Mouse (Mus musculus): ENCODE results near the gene 4930519P11Rik. TPM values are rescaled to one million over a fixed set of nuclear protein-coding genes. Genes with fewer than 3 reads are reported as not detected.

Gene 4930519P11Rik
- total and polyA plus RNA-seq, 3 experiments = 1.5 TPM; not detected in 2

GRCm38 (mm10) chr2:154633876-154634644 is 20.8 kb upstream of the 4930519P11Rik start:
- no peaks in the 10 kb centered on the region for H3K27me3 ChIP-seq (ENCODE audit: insufficient read depth, low read length)
- peaks cover 75% of the 10 kb centered on the region for H3K36me3 ChIP-seq (replicated peaks)
- TF ChIP-seq POLR2AphosphoS5 (IDR thresholded peaks at IDR 0.05; ENCODE audit: insufficient replicate concordance, low read depth, low read length) (no peak), CTCF (IDR thresholded peaks at IDR 0.05; ENCODE audit: low read depth, low read length) (no peak), TAL1 (conservative IDR thresholded peaks at IDR 0.05; ENCODE audit: low read depth, low read length) (no peak), GATA1 (IDR thresholded peaks at IDR 0.05; ENCODE audit: borderline replicate concordance, low read length) (no peak), GATA2 (IDR thresholded peaks at IDR 0.05; ENCODE audit: borderline replicate concordance, low read depth, low read length) (no peak)
- H3K4me3 ChIP-seq (ENCODE audit: low read depth, low read length) = peak overlapping the region; percentile 6; the same call in 1 of the 2 replicates
- no peak for DNase-seq (ENCODE audit: low spot score)
- H3K4me1 ChIP-seq (ENCODE audit: insufficient read depth, low read depth, low read length) = peaks cover 26% of the 10 kb centered on the region
- H3K9me3 ChIP-seq (replicated peaks) = peaks cover 9% of the 10 kb centered on the region
- ATAC-seq (ENCODE audit: extremely low read depth, insufficient number of reproducible peaks, low FRiP score, poor library complexity, severe bottlenecking) = no peak

GRCm38 (mm10) chr2:154633039-154633742 is 20.0 kb upstream of the 4930519P11Rik start:
- no peak for DNase-seq (ENCODE audit: low spot score)
- Histone ChIP-seq H3K4me3 (ENCODE audit: low read depth, low read length) (no peak overlapping the region), H3K36me3 (replicated peaks) (peaks cover 76% of the 10 kb centered on the region), H3K27me3 (ENCODE audit: insufficient read depth, low read length) (no peaks in the 10 kb centered on the region), H3K4me1 (ENCODE audit: insufficient read depth, low read depth, low read length) (peaks cover 26% of the 10 kb centered on the region), H3K9me3 (replicated peaks) (peaks cover 4% of the 10 kb centered on the region)
- no peak for TF ChIP-seq GATA2 (IDR thresholded peaks at IDR 0.05; ENCODE audit: borderline replicate concordance, low read depth, low read length)
- TF ChIP-seq CTCF (IDR thresholded peaks at IDR 0.05; ENCODE audit: low read depth, low read length) = no peak
- TF ChIP-seq POLR2AphosphoS5 (IDR thresholded peaks at IDR 0.05; ENCODE audit: insufficient replicate concordance, low read depth, low read length) = no peak
- TF ChIP-seq GATA1 (IDR thresholded peaks at IDR 0.05; ENCODE audit: borderline replicate concordance, low read length) = no peak
- no peak for TF ChIP-seq TAL1 (conservative IDR thresholded peaks at IDR 0.05; ENCODE audit: low read depth, low read length)
- no peak for ATAC-seq (ENCODE audit: extremely low read depth, insufficient number of reproducible peaks, low FRiP score, poor library complexity, severe bottlenecking)

GRCm38 (mm10) chr2:154632203-154632780 is 19.1 kb upstream of the 4930519P11Rik start:
- Histone ChIP-seq H3K4me3 (ENCODE audit: low read depth, low read length) (peak overlapping the region; percentile 17; the same call in 1 of the 2 replicates), H3K9me3 (replicated peaks) (no peaks in the 10 kb centered on the region), H3K4me1 (ENCODE audit: insufficient read depth, low read depth, low read length) (peaks cover 26% of the 10 kb centered on the region), H3K36me3 (replicated peaks) (peaks cover 74% of the 10 kb centered on the region), H3K27me3 (ENCODE audit: insufficient read depth, low read length) (no peaks in the 10 kb centered on the region)
- ATAC-seq (ENCODE audit: extremely low read depth, insufficient number of reproducible peaks, low FRiP score, poor library complexity, severe bottlenecking) (no peak), DNase-seq (ENCODE audit: low spot score) (no peak)
- no peak for TF ChIP-seq GATA1 (IDR thresholded peaks at IDR 0.05; ENCODE audit: borderline replicate concordance, low read length)
- no peak for TF ChIP-seq CTCF (IDR thresholded peaks at IDR 0.05; ENCODE audit: low read depth, low read length)
- TF ChIP-seq GATA2 (IDR thresholded peaks at IDR 0.05; ENCODE audit: borderline replicate concordance, low read depth, low read length) = no peak
- TF ChIP-seq POLR2AphosphoS5 (IDR thresholded peaks at IDR 0.05; ENCODE audit: insufficient replicate concordance, low read depth, low read length) = no peak
- no peak for TF ChIP-seq TAL1 (conservative IDR thresholded peaks at IDR 0.05; ENCODE audit: low read depth, low read length)

- TF ChIP-seq POLR2AphosphoS5 (IDR thresholded peaks at IDR 0.05; ENCODE audit: insufficient replicate concordance, low read depth, low read length) (no peak), GATA2 (IDR thresholded peaks at IDR 0.05; ENCODE audit: borderline replicate concordance, low read depth, low read length) (no peak), GATA1 (IDR thresholded peaks at IDR 0.05; ENCODE audit: borderline replicate concordance, low read length) (no peak), TAL1 (conservative IDR thresholded peaks at IDR 0.05; ENCODE audit: low read depth, low read length) (no peak), CTCF (IDR thresholded peaks at IDR 0.05; ENCODE audit: low read depth, low read length) (no peak)
- no peak for ATAC-seq (ENCODE audit: extremely low read depth, insufficient number of reproducible peaks, low FRiP score, poor library complexity, severe bottlenecking)
- H3K9me3 ChIP-seq (replicated peaks) = no peaks in the 10 kb centered on the region
- H3K27me3 ChIP-seq (ENCODE audit: insufficient read depth, low read length) = no peaks in the 10 kb centered on the region
- peaks cover 79% of the 10 kb centered on the region for H3K36me3 ChIP-seq (replicated peaks)
- no peak for DNase-seq (ENCODE audit: low spot score)
- H3K4me1 ChIP-seq (ENCODE audit: insufficient read depth, low read depth, low read length) = peaks cover 26% of the 10 kb centered on the region
- H3K4me3 ChIP-seq (ENCODE audit: low read depth, low read length) = no peak overlapping the region
Observed at GRCm38 (mm10) chr2:154630531-154630930, 17.3 kb upstream of the 4930519P11Rik start.

GRCm38 (mm10) chr2:154624137-154624536 is 10.9 kb upstream of the 4930519P11Rik start:
- no peaks in the 10 kb centered on the region for H3K27me3 ChIP-seq (ENCODE audit: insufficient read depth, low read length)
- H3K4me3 ChIP-seq (ENCODE audit: low read depth, low read length) = no peak overlapping the region
- ATAC-seq (ENCODE audit: extremely low read depth, insufficient number of reproducible peaks, low FRiP score, poor library complexity, severe bottlenecking) (no peak), DNase-seq (ENCODE audit: low spot score) (no peak)
- peaks cover 2% of the 10 kb centered on the region for H3K4me1 ChIP-seq (ENCODE audit: insufficient read depth, low read depth, low read length)
- H3K9me3 ChIP-seq (replicated peaks) = peaks cover 4% of the 10 kb centered on the region; the same call in 1 of the 2 replicates
- no peak for TF ChIP-seq CTCF (IDR thresholded peaks at IDR 0.05; ENCODE audit: low read depth, low read length)
- no peak for TF ChIP-seq GATA2 (IDR thresholded peaks at IDR 0.05; ENCODE audit: borderline replicate concordance, low read depth, low read length)
- TF ChIP-seq GATA1 (IDR thresholded peaks at IDR 0.05; ENCODE audit: borderline replicate concordance, low read length) = no peak
- TF ChIP-seq POLR2AphosphoS5 (IDR thresholded peaks at IDR 0.05; ENCODE audit: insufficient replicate concordance, low read depth, low read length) = no peak
- no peak for TF ChIP-seq TAL1 (conservative IDR thresholded peaks at IDR 0.05; ENCODE audit: low read depth, low read length)
- H3K36me3 ChIP-seq (replicated peaks) = peaks cover 76% of the 10 kb centered on the region
